Mouse (Mus musculus) kidney, postnatal 10 days (tissue): ENCODE measurements at regions not wholly inside any gene's neighbourhood (a gene's known extent, or its start where the extent isn't known, plus 50 kb on each side); places are given as distances from the start of the nearest gene placed in this dataset.
A peak's percentile ranks its signal among the peaks of the same experiment; 100 is the strongest.

ENCODE experiments used
- DNase-seq: peaks from one replicate; pipeline ENCODE4 v3.0.0; 2021; ENCODE audit warnings: mixed read lengths

DNA sequence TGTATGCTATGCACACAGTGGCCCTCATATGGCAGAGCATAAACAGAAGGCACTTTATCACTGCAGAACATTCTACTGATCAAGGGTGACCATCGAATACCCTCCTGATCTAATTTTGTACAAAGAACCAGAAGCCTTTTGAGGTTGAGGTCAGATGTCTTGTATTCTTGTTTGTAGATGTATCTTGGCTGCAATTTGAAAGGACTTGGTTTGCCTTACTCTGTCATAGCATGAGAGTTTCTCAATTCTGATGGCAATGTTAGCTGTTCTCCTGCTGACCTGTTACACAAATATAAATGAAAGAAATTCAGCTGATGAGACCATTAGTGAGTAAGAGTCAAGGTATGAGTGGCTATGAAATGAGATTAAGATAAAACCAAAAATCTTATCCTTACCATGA lies 199.1 kb upstream of the Aldoart1 start:
- no peak for DNase-seq

DNA sequence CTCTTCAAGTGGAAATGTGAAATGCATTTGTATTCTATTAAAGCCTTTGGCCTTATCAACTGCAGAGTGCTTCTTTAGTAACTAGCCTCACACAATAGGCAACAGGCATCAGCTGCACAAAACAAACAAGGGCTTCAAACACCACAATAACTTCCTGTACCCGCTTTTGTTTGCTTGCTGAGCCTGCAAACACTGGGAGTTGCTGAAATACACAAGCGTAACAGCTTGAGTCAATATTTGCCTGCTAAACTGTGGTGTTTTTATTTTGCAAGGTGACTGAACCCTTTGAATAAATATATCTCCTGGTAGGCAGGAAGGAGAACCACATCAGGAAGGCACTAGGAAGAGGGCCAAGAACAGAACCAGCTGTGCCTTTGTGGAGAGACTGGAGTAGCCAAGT lies 195.4 kb upstream of the Aldoart1 start:
- DNase-seq = no peak

GRCm38 (mm10) chr4:73044356-73044755 lies 191.9 kb upstream of the Aldoart1 start:
- no peak for DNase-seq

DNA sequence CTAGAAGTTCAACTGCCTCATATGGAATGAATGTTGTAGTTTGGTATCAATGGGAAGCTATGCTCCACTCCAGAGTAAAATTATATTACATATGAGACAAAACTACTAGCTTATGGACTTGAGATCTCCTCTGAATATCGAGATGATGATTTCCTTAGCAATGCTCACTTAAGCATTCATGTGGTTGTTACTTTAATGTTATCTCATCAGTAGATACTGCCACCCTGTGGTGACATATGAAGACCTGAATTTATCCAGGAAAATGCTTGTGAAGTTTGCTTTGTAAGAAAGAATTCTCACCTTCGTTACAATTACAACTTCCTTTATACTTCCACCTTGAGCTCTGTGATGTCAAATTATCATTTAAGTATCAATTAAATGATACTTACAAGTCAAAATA lies 190.2 kb upstream of the Aldoart1 start:
- DNase-seq = peak; percentile 11

GRCm38 (mm10) chr4:73041486-73041885 lies 189.1 kb upstream of the Aldoart1 start:
- no peak for DNase-seq

DNA sequence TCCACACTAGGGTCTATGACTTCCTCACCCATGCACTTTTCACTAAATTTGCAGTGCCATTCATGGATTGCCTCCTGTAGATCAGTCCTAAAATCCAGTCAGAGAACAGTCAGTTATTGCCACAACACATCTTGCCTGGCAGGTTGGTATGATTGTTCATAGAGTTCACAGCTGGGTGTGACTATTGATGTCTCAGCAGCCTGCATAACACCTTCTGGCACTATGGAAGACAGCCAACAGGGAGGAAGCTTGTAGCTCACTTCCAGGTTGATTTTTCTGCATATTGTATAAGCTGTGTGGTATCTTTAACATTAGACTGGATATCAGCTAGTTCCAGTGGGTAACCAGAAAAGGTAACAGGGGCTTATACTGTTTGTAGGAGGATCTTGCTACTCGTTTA lies 145.3 kb upstream of the Aldoart1 start:
- no peak for DNase-seq

- no peak for DNase-seq
These were observed 143.7 kb upstream of the Aldoart1 start for GRCm38 (mm10) chr4:72996102-72996501.

DNA sequence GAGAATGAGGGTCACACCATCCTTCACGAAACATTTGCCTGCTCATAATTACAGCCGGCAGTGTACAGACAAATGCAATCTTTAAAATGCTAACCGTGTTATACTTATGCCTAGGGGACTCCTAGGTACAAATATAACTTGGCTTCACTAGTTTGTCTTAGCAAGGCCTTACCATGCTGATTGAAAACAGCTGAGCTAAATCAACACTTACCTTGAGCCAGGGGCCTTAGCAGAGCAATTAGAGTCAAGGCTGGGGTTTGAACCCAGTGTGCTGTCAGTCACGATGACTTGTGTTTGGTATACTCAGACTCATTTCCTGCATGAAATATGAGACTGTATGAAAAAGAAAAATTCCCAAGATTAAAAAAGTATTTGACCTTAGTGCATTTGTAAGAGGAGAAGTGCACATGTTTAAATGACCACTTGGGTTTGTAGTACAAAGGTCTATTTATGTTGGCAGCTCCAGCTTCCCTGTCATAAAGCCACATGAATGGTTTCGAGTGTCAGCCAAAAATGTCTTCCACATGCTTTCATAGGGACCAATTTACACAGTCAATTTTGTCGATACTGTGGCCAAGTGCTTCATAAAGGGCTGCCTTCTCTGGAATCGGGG lies 94.0 kb upstream of the Aldoart1 start:
- peak; percentile 38 for DNase-seq

- DNase-seq = no peak
These were observed 71.0 kb upstream of the Aldoart1 start for GRCm38 (mm10) chr4:72923396-72923795.

DNA sequence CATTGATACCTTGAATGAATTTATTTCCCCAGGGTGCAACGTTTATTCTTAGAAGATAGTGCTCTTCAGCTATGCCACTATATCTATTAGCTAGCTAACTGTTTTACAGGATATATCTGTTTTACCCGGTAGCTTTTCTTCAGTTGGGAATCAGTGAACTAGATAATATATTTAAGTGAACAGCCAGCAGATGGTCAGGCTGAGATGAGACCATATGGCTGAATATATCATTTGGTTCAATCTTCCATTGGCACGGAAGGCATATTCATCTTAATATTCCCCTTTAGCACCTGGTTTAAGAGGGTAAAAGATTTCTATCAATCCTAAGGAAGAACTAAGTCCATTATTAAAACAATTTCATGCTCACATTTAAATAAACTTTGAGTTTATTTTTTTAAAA lies 62.6 kb upstream of the Aldoart1 start:
- no peak for DNase-seq
